Mouse (Mus musculus): ENCODE measurements around the gene Plbd1. TPM values are rescaled to one million over a fixed set of nuclear protein-coding genes. Genes with fewer than 3 reads are reported as not detected.

Gene Plbd1
- total and polyA plus RNA-seq, 3 experiments: not detected

- Histone ChIP-seq H3K4me1 (ENCODE audit: control insufficient read depth in 1 of 2, insufficient read depth in 2 of 2) (no peaks in the 10 kb centered on the region), H3K4me3 (replicated peaks in 1 of 3; ENCODE audit: low read depth in 2 of 3, low read length in 2 of 3, poor library complexity in 1 of 3) (no peak overlapping the region), H3K4me2 (ENCODE audit: insufficient read depth, low read depth, poor library complexity, severe bottlenecking) (no peak overlapping the region), H3K27me3 (replicated peaks) (no peaks in the 10 kb centered on the region), H3K27ac (ENCODE audit: insufficient read depth, low read depth) (no peak overlapping the region), H3K79me2 (replicated peaks; ENCODE audit: control insufficient read depth, extremely low read depth, insufficient read depth, poor library complexity, severe bottlenecking) (no peaks in the 10 kb centered on the region), H3K36me3 (replicated peaks in 1 of 2; ENCODE audit: control insufficient read depth in 1 of 2, insufficient read depth in 1 of 2, low read length in 1 of 2) (no peaks in the 10 kb centered on the region), H3K9ac (ENCODE audit: insufficient read depth, low read depth) (no peak overlapping the region), H3K9me3 (replicated peaks; ENCODE audit: low read length) (no peaks in the 10 kb centered on the region)
- DNase-seq (ENCODE audit: extremely low read depth): no peak
- no peak for TF ChIP-seq ZMIZ1 (IDR thresholded peaks at IDR 0.05; ENCODE audit: low read depth, low read length)
- TF ChIP-seq MAFK (IDR thresholded peaks at IDR 0.05; ENCODE audit: insufficient replicate concordance, low read length): no peak
- TF ChIP-seq E2F4 (IDR thresholded peaks at IDR 0.05; ENCODE audit: insufficient replicate concordance, low read depth, low read length): no peak
- no peak for TF ChIP-seq MXI1 (IDR thresholded peaks at IDR 0.05; ENCODE audit: low read depth, low read length)
- TF ChIP-seq MYC (IDR thresholded peaks at IDR 0.05; ENCODE audit: low read depth, low read length): no peak
- TF ChIP-seq KAT2A (IDR thresholded peaks at IDR 0.05; ENCODE audit: insufficient replicate concordance, low read length): no peak
- TF ChIP-seq JUND (conservative IDR thresholded peaks at IDR 0.05; ENCODE audit: low read depth, low read length): no peak
- dilution Hi-C loops (cut with MboI; ENCODE audit: extremely low pct_ligation_motif_present, extremely low pct_unique_long_range_greater_than_20kb, low sequenced_read_pairs): no loop called here
- in situ Hi-C loops (cut with MboI; ENCODE audit: low pct_ligation_motif_present, low pct_unique_long_range_greater_than_20kb, low sequenced_read_pairs): no loop called here
Observed at GRCm38 (mm10) chr6:136668266-136668986, 6.7 kb upstream of the Plbd1 start.

- Histone ChIP-seq H3K9me3 (replicated peaks; ENCODE audit: low read length) (no peaks in the 10 kb centered on the region), H3K4me2 (ENCODE audit: insufficient read depth, low read depth, poor library complexity, severe bottlenecking) (no peak overlapping the region), H3K79me2 (replicated peaks; ENCODE audit: control insufficient read depth, extremely low read depth, insufficient read depth, poor library complexity, severe bottlenecking) (no peaks in the 10 kb centered on the region), H3K27ac (ENCODE audit: insufficient read depth, low read depth) (no peak overlapping the region), H3K36me3 (replicated peaks in 1 of 2; ENCODE audit: control insufficient read depth in 1 of 2, insufficient read depth in 1 of 2, low read length in 1 of 2) (no peaks in the 10 kb centered on the region), H3K9ac (ENCODE audit: insufficient read depth, low read depth) (no peak overlapping the region), H3K4me3 (replicated peaks in 1 of 3; ENCODE audit: low read depth in 2 of 3, low read length in 2 of 3, poor library complexity in 1 of 3) (no peak overlapping the region), H3K27me3 (replicated peaks) (no peaks in the 10 kb centered on the region), H3K4me1 (ENCODE audit: control insufficient read depth in 1 of 2, insufficient read depth in 2 of 2) (peaks cover 0 to 9% of the 10 kb centered on the region in 2 experiments; a peak in 2 of 4 replicates)
- dilution Hi-C loops (cut with MboI; ENCODE audit: extremely low pct_ligation_motif_present, extremely low pct_unique_long_range_greater_than_20kb, low sequenced_read_pairs): no loop called here
- DNase-seq (ENCODE audit: extremely low read depth): no peak
- in situ Hi-C loops (cut with MboI; ENCODE audit: low pct_ligation_motif_present, low pct_unique_long_range_greater_than_20kb, low sequenced_read_pairs): no loop called here
- TF ChIP-seq ETS1 (conservative IDR thresholded peaks at IDR 0.05; ENCODE audit: low read depth, low read length): no peak
- TF ChIP-seq ELF1 (IDR thresholded peaks at IDR 0.05; ENCODE audit: low read depth, low read length): no peak
- no peak for TF ChIP-seq KAT2A (IDR thresholded peaks at IDR 0.05; ENCODE audit: insufficient replicate concordance, low read length)
- TF ChIP-seq ZMIZ1 (IDR thresholded peaks at IDR 0.05; ENCODE audit: low read depth, low read length): no peak
- no peak for TF ChIP-seq SIN3A (IDR thresholded peaks at IDR 0.05; ENCODE audit: low read length)
- no peak for TF ChIP-seq NRF1 (IDR thresholded peaks at IDR 0.05; ENCODE audit: low read depth, low read length)
- no peak for TF ChIP-seq POLR2A (IDR thresholded peaks at IDR 0.05; ENCODE audit: low read depth, low read length)
- no peak for TF ChIP-seq RCOR1 (conservative IDR thresholded peaks at IDR 0.05; ENCODE audit: low read depth, low read length)
- TF ChIP-seq ZC3H11A (IDR thresholded peaks at IDR 0.05; ENCODE audit: low read depth, low read length): no peak
- no peak for TF ChIP-seq NELFE (IDR thresholded peaks at IDR 0.05; ENCODE audit: low read depth, low read length)
- TF ChIP-seq JUND (conservative IDR thresholded peaks at IDR 0.05; ENCODE audit: low read depth, low read length): no peak
- no peak for TF ChIP-seq HCFC1 (IDR thresholded peaks at IDR 0.05; ENCODE audit: low read depth, low read length)
- TF ChIP-seq CTCF (conservative IDR thresholded peaks at IDR 0.05 in 1 of 2, IDR thresholded peaks at IDR 0.05 in 1 of 2; ENCODE audit: low read depth in 2 of 2, low read length in 2 of 2): no peak
- TF ChIP-seq BHLHE40 (IDR thresholded peaks at IDR 0.05; ENCODE audit: low read depth, low read length): no peak
- no peak for TF ChIP-seq USF2 (conservative IDR thresholded peaks at IDR 0.05; ENCODE audit: low read depth, low read length)
- no peak for TF ChIP-seq ZNF384 (IDR thresholded peaks at IDR 0.05; ENCODE audit: low read depth, low read length)
- TF ChIP-seq USF1 (IDR thresholded peaks at IDR 0.05; ENCODE audit: low read depth, low read length): no peak
- TF ChIP-seq MXI1 (IDR thresholded peaks at IDR 0.05; ENCODE audit: low read depth, low read length): no peak
- TF ChIP-seq RAD21 (IDR thresholded peaks at IDR 0.05; ENCODE audit: low read depth, low read length): no peak
- no peak for TF ChIP-seq SMC3 (IDR thresholded peaks at IDR 0.05; ENCODE audit: low read depth, low read length)
Observed at GRCm38 (mm10) chr6:136662063-136662462, 335 bp upstream of the Plbd1 start.

All from CH12.LX (cell line).